Mouse (Mus musculus): ENCODE measurements around the gene Zp1. TPM values are rescaled to one million over a fixed set of nuclear protein-coding genes. Genes with fewer than 3 reads are reported as not detected.

Zp1 gene
- polyA plus RNA-seq, 1 experiment from 2014 or later: not detected

DNA sequence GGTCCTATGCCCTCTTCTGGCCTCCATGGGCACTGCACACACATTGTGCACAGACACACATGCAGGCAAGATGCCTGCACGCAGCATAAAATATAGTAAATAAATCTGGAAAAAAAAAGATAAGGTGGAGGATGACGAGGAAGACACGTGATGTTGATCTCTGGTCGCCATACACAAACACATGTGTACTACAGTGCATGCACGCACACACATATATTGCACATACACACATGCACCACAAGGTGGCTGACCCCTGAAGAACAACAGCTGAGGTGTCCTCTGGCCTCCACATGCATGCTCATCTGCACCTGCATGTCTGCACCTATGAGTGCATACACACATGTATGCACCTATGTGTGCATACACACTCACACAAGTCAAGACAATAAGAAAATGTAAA is 15.6 kb upstream of the Zp1 start:
- Histone ChIP-seq H3K27me3 (ENCODE audit: control insufficient read depth, insufficient read depth, low read length) (no peaks in the 10 kb centered on the region), H3K4me3 (ENCODE audit: low read depth, low read length) (no peak overlapping the region), H3K4me1 (replicated peaks; ENCODE audit: control insufficient read depth, insufficient read depth, low read length) (peaks cover 4% of the 10 kb centered on the region; the same call in 1 of the 2 replicates), H3K9me3 (ENCODE audit: control insufficient read depth, low read length) (no peaks in the 10 kb centered on the region), H3K36me3 (ENCODE audit: control insufficient read depth, insufficient read depth, low read length) (no peaks in the 10 kb centered on the region), H3K4me2 (ENCODE audit: low read depth, low read length, severe bottlenecking) (no peak overlapping the region), H3K27ac (ENCODE audit: low read depth, low read length) (no peak overlapping the region), H3K9ac (ENCODE audit: low read length) (no peak overlapping the region)
- ATAC-seq (replicated peaks; ENCODE audit: low FRiP score) (no peak), DNase-seq (ENCODE audit: low spot score) (no peak)
- WGBS: 85% methylated on average over 5 of the region's 5 CpGs

DNA sequence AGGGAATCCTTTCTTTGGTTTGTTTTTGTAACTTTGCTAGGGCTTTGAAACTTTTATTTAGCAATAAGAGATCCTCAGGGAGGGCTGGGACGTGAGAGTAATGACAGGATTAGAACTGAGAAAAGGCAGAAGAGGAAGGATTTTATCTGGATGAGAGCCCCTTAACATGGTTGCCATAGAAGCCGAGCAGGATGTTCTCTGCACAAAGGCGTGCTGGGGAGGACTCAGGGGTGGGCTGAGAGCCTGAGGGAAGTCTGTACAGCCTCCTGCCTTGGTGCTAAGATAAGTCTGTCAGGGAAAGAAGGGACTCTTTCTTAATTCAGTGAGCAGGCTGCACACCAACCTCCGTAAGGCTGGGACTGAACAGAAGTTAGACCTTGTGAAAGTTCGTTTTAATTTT is 14.6 kb upstream of the Zp1 start:
- no peak for DNase-seq (ENCODE audit: low spot score)
- ATAC-seq (replicated peaks; ENCODE audit: low FRiP score): no peak
- 28% methylated on average over 5 of the region's 5 CpGs for WGBS
- Histone ChIP-seq H3K36me3 (ENCODE audit: control insufficient read depth, insufficient read depth, low read length) (no peaks in the 10 kb centered on the region), H3K9ac (ENCODE audit: low read length) (no peak overlapping the region), H3K4me3 (ENCODE audit: low read depth, low read length) (no peak overlapping the region), H3K4me1 (replicated peaks; ENCODE audit: control insufficient read depth, insufficient read depth, low read length) (no peaks in the 10 kb centered on the region), H3K4me2 (ENCODE audit: low read depth, low read length, severe bottlenecking) (no peak overlapping the region), H3K9me3 (ENCODE audit: control insufficient read depth, low read length) (no peaks in the 10 kb centered on the region), H3K27ac (ENCODE audit: low read depth, low read length) (no peak overlapping the region), H3K27me3 (ENCODE audit: control insufficient read depth, insufficient read depth, low read length) (no peaks in the 10 kb centered on the region)

- Histone ChIP-seq H3K4me1 (replicated peaks; ENCODE audit: control insufficient read depth, insufficient read depth, low read length) (no peaks in the 10 kb centered on the region; the same call in 1 of the 2 replicates), H3K4me2 (ENCODE audit: low read depth, low read length, severe bottlenecking) (no peak overlapping the region), H3K9me3 (ENCODE audit: control insufficient read depth, low read length) (no peaks in the 10 kb centered on the region), H3K36me3 (ENCODE audit: control insufficient read depth, insufficient read depth, low read length) (no peaks in the 10 kb centered on the region), H3K27ac (ENCODE audit: low read depth, low read length) (no peak overlapping the region), H3K9ac (ENCODE audit: low read length) (no peak overlapping the region), H3K4me3 (ENCODE audit: low read depth, low read length) (no peak overlapping the region), H3K27me3 (ENCODE audit: control insufficient read depth, insufficient read depth, low read length) (no peaks in the 10 kb centered on the region)
- DNase-seq (ENCODE audit: low spot score): no peak
- no peak for ATAC-seq (replicated peaks; ENCODE audit: low FRiP score)
- WGBS: 81% methylated on average over 2 of the region's 2 CpGs
Observed at GRCm38 (mm10) chr19:10930641-10931040, 10.2 kb upstream of the Zp1 start.

DNA sequence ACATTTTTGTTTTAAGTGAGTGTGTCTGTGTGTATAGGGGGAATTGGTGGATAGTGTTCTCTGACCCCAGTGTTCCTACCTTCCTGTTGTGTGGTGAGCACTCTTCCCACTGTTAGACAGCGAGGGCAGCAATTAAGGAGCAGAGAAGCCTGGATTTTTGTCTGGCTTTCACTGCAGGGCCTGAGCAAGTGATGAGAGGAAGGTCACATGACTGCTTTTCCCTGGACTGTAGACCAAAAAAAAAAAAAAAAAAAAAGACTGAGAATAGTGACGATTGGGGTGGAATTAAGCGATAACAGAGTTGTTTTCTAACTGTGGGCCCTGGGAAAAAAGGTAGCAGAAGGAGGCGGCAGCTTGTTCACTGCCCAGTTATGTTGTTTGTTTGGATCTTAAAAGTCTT is 6.2 kb upstream of the Zp1 start:
- H3K9ac ChIP-seq (ENCODE audit: low read length): no peak overlapping the region
- no peak for ATAC-seq (replicated peaks; ENCODE audit: low FRiP score)

DNA sequence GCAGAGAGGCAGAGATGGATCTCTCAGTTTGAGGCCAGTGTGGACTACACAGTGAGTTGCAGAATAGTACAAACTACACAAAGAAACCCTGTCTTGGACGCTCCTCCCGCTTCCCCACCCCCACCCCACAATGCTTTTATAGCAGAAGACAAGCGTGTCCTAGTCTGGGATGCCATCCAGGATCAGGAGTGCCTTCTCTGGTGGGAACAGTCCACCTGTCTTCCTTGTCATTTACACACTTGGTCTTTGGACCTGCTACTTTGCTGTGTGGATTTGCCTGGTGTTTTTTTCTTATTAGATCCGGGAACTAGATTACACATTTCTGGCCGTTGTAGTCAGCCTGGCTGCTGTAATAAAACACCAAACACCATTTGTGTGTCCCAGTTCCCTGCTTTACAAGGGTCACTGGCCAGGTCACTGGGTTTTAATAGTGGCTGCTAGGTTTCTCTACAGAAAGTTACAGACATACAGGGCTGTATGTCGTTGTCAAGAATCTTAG is 5.7 kb upstream of the Zp1 start:
- no peak overlapping the region for H3K27ac ChIP-seq (ENCODE audit: low read depth, low read length)
- no peaks in the 10 kb centered on the region for H3K27me3 ChIP-seq (ENCODE audit: control insufficient read depth, insufficient read depth, low read length)
- 25% methylated on average over 6 of the region's 6 CpGs for WGBS
- H3K9me3 ChIP-seq (ENCODE audit: control insufficient read depth, low read length): no peaks in the 10 kb centered on the region
- no peak overlapping the region for H3K9ac ChIP-seq (ENCODE audit: low read length)
- H3K4me2 ChIP-seq (ENCODE audit: low read depth, low read length, severe bottlenecking): no peak overlapping the region
- no peaks in the 10 kb centered on the region; the same call in 1 of the 2 replicates for H3K4me1 ChIP-seq (replicated peaks; ENCODE audit: control insufficient read depth, insufficient read depth, low read length)
- DNase-seq (ENCODE audit: low spot score) (no peak), ATAC-seq (replicated peaks; ENCODE audit: low FRiP score) (no peak)
- no peak overlapping the region for H3K4me3 ChIP-seq (ENCODE audit: low read depth, low read length)
- H3K36me3 ChIP-seq (ENCODE audit: control insufficient read depth, insufficient read depth, low read length): no peaks in the 10 kb centered on the region

More for the DNA sequence above, 6.2 kb upstream of the Zp1 start:
- DNase-seq (ENCODE audit: low spot score): no peak
- Histone ChIP-seq H3K9me3 (ENCODE audit: control insufficient read depth, low read length) (no peaks in the 10 kb centered on the region), H3K4me2 (ENCODE audit: low read depth, low read length, severe bottlenecking) (no peak overlapping the region), H3K27me3 (ENCODE audit: control insufficient read depth, insufficient read depth, low read length) (no peaks in the 10 kb centered on the region), H3K27ac (ENCODE audit: low read depth, low read length) (no peak overlapping the region), H3K4me3 (ENCODE audit: low read depth, low read length) (no peak overlapping the region), H3K4me1 (replicated peaks; ENCODE audit: control insufficient read depth, insufficient read depth, low read length) (no peaks in the 10 kb centered on the region; the same call in 1 of the 2 replicates), H3K36me3 (ENCODE audit: control insufficient read depth, insufficient read depth, low read length) (no peaks in the 10 kb centered on the region)
- 37% methylated on average over 4 of the region's 4 CpGs for WGBS

- Histone ChIP-seq H3K9ac (ENCODE audit: low read length) (no peak overlapping the region), H3K4me3 (ENCODE audit: low read depth, low read length) (no peak overlapping the region), H3K27ac (ENCODE audit: low read depth, low read length) (no peak overlapping the region), H3K4me1 (replicated peaks; ENCODE audit: control insufficient read depth, insufficient read depth, low read length) (no peaks in the 10 kb centered on the region; the same call in 1 of the 2 replicates), H3K27me3 (ENCODE audit: control insufficient read depth, insufficient read depth, low read length) (no peaks in the 10 kb centered on the region), H3K9me3 (ENCODE audit: control insufficient read depth, low read length) (no peaks in the 10 kb centered on the region), H3K36me3 (ENCODE audit: control insufficient read depth, insufficient read depth, low read length) (no peaks in the 10 kb centered on the region), H3K4me2 (ENCODE audit: low read depth, low read length, severe bottlenecking) (no peak overlapping the region)
- ATAC-seq (replicated peaks; ENCODE audit: low FRiP score) (no peak), DNase-seq (ENCODE audit: low spot score) (no peak)
- WGBS: 62% methylated on average over 4 of the region's 4 CpGs
Observed at GRCm38 (mm10) chr19:10924220-10924619, 3.8 kb upstream of the Zp1 start.

DNA sequence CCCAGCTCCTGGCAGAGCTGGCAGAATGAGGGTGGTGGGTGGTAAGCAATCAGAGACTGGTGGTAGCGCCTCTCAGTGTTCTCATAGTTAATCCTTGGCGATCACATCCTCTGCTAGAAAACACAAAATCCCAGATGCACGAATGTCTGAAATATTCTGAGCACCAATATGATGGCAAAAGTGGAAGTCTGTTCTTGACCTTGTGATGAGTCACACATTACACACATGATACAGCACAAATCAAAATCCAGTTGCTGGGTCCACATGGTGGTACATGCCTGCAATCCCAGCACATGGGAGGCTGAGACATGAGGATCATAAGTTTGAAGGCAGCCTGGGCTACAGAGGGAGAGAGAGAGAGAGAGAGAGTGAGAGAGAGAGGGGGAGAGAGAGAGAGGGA is 626 bp upstream of the Zp1 start:
- Histone ChIP-seq H3K4me3 (ENCODE audit: low read depth, low read length) (no peak overlapping the region), H3K9ac (ENCODE audit: low read length) (no peak overlapping the region), H3K27ac (ENCODE audit: low read depth, low read length) (no peak overlapping the region), H3K9me3 (ENCODE audit: control insufficient read depth, low read length) (no peaks in the 10 kb centered on the region), H3K36me3 (ENCODE audit: control insufficient read depth, insufficient read depth, low read length) (no peaks in the 10 kb centered on the region), H3K4me1 (replicated peaks; ENCODE audit: control insufficient read depth, insufficient read depth, low read length) (no peaks in the 10 kb centered on the region), H3K4me2 (ENCODE audit: low read depth, low read length, severe bottlenecking) (no peak overlapping the region), H3K27me3 (ENCODE audit: control insufficient read depth, insufficient read depth, low read length) (no peaks in the 10 kb centered on the region)
- WGBS: 80% methylated on average over 3 of the region's 3 CpGs
- DNase-seq (ENCODE audit: low spot score): no peak
- no peak for ATAC-seq (replicated peaks; ENCODE audit: low FRiP score)

DNA sequence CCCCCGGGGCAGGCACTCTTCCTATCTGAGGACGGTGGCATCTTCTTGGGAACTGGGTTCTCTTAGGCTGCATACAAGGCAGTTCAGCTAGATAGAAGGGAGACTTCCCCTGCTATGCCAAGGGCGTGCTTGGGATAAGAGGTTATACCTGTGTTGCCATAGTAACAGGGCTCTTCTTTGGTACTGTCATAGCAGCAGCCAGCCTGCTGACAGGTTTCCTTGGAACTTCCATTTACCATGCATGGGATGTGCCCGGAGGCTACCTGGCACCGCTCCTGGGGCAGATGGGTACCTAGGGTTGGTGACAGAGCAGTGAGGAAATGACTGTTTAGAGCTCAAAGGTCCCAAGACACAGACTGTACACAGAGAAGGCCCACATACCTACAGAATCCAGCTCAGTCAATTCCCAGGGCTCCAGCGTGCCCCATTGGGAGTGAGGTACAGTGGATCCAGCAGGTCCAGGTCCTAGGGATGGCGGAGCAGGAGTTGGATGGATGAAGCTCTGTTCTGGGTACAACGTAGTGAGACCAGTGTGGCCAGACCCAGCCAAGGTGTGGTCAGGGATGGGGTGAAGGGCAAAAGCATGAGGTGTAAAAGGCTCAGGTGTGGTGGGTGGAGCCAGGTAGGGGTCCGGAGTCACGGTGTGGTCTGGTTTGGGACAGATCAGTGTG is 2.0 kb downstream of the Zp1 start:
- DNase-seq (ENCODE audit: low spot score) (no peak), ATAC-seq (replicated peaks; ENCODE audit: low FRiP score) (no peak)
- WGBS: 88% methylated on average over 10 of the region's 10 CpGs

DNA sequence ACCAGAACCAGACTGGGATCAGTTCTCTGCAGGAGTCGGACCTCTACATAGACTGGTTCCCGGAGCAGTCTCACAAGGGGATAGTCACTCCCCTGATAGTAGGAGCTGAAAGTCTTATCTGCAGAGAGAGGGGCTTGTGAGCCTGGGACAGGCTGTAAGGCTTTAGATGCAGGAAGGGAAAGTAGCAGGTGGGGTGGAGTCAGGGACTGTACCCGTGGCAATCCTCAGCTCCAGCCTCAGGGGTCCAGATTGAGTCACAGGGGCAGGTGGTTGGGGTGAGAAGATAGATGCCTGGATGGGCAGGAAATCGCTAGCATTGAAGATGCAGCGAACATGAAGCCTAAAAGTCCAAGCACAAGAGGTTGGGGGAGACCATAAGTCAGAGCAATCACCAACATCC is 3.9 kb downstream of the Zp1 start:
- DNase-seq (ENCODE audit: low spot score): no peak
- 72% methylated on average over 5 of the region's 5 CpGs for WGBS
- no peak overlapping the region for H3K4me3 ChIP-seq (ENCODE audit: low read depth, low read length)
- H3K9ac ChIP-seq (ENCODE audit: low read length): no peak overlapping the region
- H3K27me3 ChIP-seq (ENCODE audit: control insufficient read depth, insufficient read depth, low read length): no peaks in the 10 kb centered on the region
- no peaks in the 10 kb centered on the region for H3K4me1 ChIP-seq (replicated peaks; ENCODE audit: control insufficient read depth, insufficient read depth, low read length)
- no peaks in the 10 kb centered on the region for H3K36me3 ChIP-seq (ENCODE audit: control insufficient read depth, insufficient read depth, low read length)
- H3K27ac ChIP-seq (ENCODE audit: low read depth, low read length): no peak overlapping the region
- no peaks in the 10 kb centered on the region for H3K9me3 ChIP-seq (ENCODE audit: control insufficient read depth, low read length)
- no peak overlapping the region for H3K4me2 ChIP-seq (ENCODE audit: low read depth, low read length, severe bottlenecking)
- no peak for ATAC-seq (replicated peaks; ENCODE audit: low FRiP score)

More for the DNA sequence above, 2.0 kb downstream of the Zp1 start:
- H3K9ac ChIP-seq (ENCODE audit: low read length): no peak overlapping the region
- H3K27me3 ChIP-seq (ENCODE audit: control insufficient read depth, insufficient read depth, low read length): no peaks in the 10 kb centered on the region
- H3K4me3 ChIP-seq (ENCODE audit: low read depth, low read length): no peak overlapping the region
- H3K27ac ChIP-seq (ENCODE audit: low read depth, low read length): no peak overlapping the region
- H3K9me3 ChIP-seq (ENCODE audit: control insufficient read depth, low read length): no peaks in the 10 kb centered on the region
- H3K4me1 ChIP-seq (replicated peaks; ENCODE audit: control insufficient read depth, insufficient read depth, low read length): no peaks in the 10 kb centered on the region
- H3K36me3 ChIP-seq (ENCODE audit: control insufficient read depth, insufficient read depth, low read length): no peaks in the 10 kb centered on the region
- no peak overlapping the region for H3K4me2 ChIP-seq (ENCODE audit: low read depth, low read length, severe bottlenecking)
